Mouse (Mus musculus) 416B (cell line): Measurements from ENCODE around the gene Pid1.

ENCODE experiments used
- DNase-seq: peaks from one replicate; pipeline ENCODE4 v3.0.0; 2011; ENCODE audit warnings: low read depth

Pid1 gene

GRCm38 (mm10) chr1:84363967-84364366, at the start of gene Pid1:
Gene Pid1 (minus strand): TSS chr1:84364180.
- DNase-seq: no peak

GRCm38 (mm10) chr1:84409514-84409913, 45.5 kb upstream of the Pid1 start:
- no peak for DNase-seq

- DNase-seq: no peak
These were observed 44.9 kb upstream of the Pid1 start for GRCm38 (mm10) chr1:84408873-84409272.

GRCm38 (mm10) chr1:84406891-84407290, 42.9 kb upstream of the Pid1 start:
- peak; percentile 96 for DNase-seq

- peak; percentile 61 for DNase-seq
These were observed 41.7 kb upstream of the Pid1 start for GRCm38 (mm10) chr1:84405551-84406290.

- DNase-seq: no peak
These were observed 40.9 kb upstream of the Pid1 start for GRCm38 (mm10) chr1:84404880-84405279.

GRCm38 (mm10) chr1:84402154-84402553, 38.2 kb upstream of the Pid1 start:
- no peak for DNase-seq

- DNase-seq: no peak
These were observed 35.7 kb upstream of the Pid1 start for GRCm38 (mm10) chr1:84399671-84400070.

GRCm38 (mm10) chr1:84399118-84399517, 35.1 kb upstream of the Pid1 start:
- no peak for DNase-seq

- no peak for DNase-seq
These were observed 32.8 kb upstream of the Pid1 start for GRCm38 (mm10) chr1:84396787-84397186.

- no peak for DNase-seq
These were observed 31.9 kb upstream of the Pid1 start for GRCm38 (mm10) chr1:84395928-84396327.

GRCm38 (mm10) chr1:84390961-84391360, 27.0 kb upstream of the Pid1 start:
- DNase-seq: no peak

GRCm38 (mm10) chr1:84387616-84388015, 23.6 kb upstream of the Pid1 start:
- DNase-seq: no peak

GRCm38 (mm10) chr1:84386481-84387146, 22.6 kb upstream of the Pid1 start:
- no peak for DNase-seq

GRCm38 (mm10) chr1:84382709-84383108, 18.7 kb upstream of the Pid1 start:
- DNase-seq: no peak

GRCm38 (mm10) chr1:84382064-84382463, 18.1 kb upstream of the Pid1 start:
- no peak for DNase-seq

GRCm38 (mm10) chr1:84380895-84381294, 16.9 kb upstream of the Pid1 start:
- no peak for DNase-seq

- DNase-seq: no peak
These were observed 3.8 kb upstream of the Pid1 start for GRCm38 (mm10) chr1:84367733-84368132.

- no peak for DNase-seq
These were observed 2.6 kb upstream of the Pid1 start for GRCm38 (mm10) chr1:84366553-84366952.

GRCm38 (mm10) chr1:84362709-84363617, 1.0 kb downstream of the Pid1 start:
- DNase-seq: peak; percentile 68

GRCm38 (mm10) chr1:84362209-84362608, 1.8 kb downstream of the Pid1 start:
- no peak for DNase-seq

- no peak for DNase-seq
These were observed 2.6 kb downstream of the Pid1 start for GRCm38 (mm10) chr1:84361389-84361788.
